Mouse (Mus musculus) cerebellum, adult 8-10 months (tissue): Measurements from ENCODE around the gene Vipr1.

Source experiments
- DNase-seq: peaks from one replicate; pipeline ENCODE4 v3.0.0; 2022

Vipr1 gene

GRCm38 (mm10) chr9:121719347-121720331, 77.1 kb downstream of the Vipr1 start:
- DNase-seq: peak; percentile 60
